Mouse (Mus musculus) ES-E14 (cell line): ENCODE measurements around the gene A630076J17Rik. TPM values are rescaled to one million over a fixed set of nuclear protein-coding genes. Genes with fewer than 3 reads are reported as not detected.
A peak's percentile ranks its signal among the peaks of the same experiment; 100 is the strongest.

ENCODE experiments used
- DNase-seq: peaks from one replicate; pipeline ENCODE4 v3.0.0-alpha.2; 2013; ENCODE audit warnings: low read depth, low spot score
- H3K27ac ChIP-seq: 2 replicates; pipeline ENCODE4 v1.5.1; 2012; ENCODE audit warnings: low read depth, mild to moderate bottlenecking, low read length, moderate library complexity, mixed read lengths; ENCODE audit not compliant: poor library complexity, insufficient read depth, severe bottlenecking
- H3K36me3 ChIP-seq: 2 replicates; pipeline ENCODE4 v1.6.1; 2012; ENCODE audit warnings: mild to moderate bottlenecking, low read length, moderate library complexity, mixed read lengths; ENCODE audit not compliant: control insufficient read depth, poor library complexity, insufficient read depth, severe bottlenecking
- H3K4me1 ChIP-seq, 2 experiments: fragments of 150-350 bp in 1 of 2; sonication (generic) in 1 of 2; 2 replicates each; pipeline ENCODE4 v1.6.1; 2012; ENCODE audit warnings: low read length in 2 of 2, mild to moderate bottlenecking in 1 of 2, mixed read lengths in 1 of 2; ENCODE audit not compliant: control insufficient read depth in 2 of 2, insufficient read depth in 2 of 2, poor library complexity in 1 of 2
- H3K4me3 ChIP-seq, 2 experiments: fragments of 150-350 bp in 1 of 2; sonication (generic) in 1 of 2; 2 replicates each; pipeline ENCODE4 v1.5.1; 2012; ENCODE audit warnings: low read length in 2 of 2, low read depth in 1 of 2, mild to moderate bottlenecking in 1 of 2, mixed read lengths in 1 of 2; ENCODE audit not compliant: insufficient read depth in 1 of 2, poor library complexity in 1 of 2, severe bottlenecking in 1 of 2
- H3K9ac ChIP-seq: 2 replicates; pipeline ENCODE4 v1.6.1; 2012; ENCODE audit warnings: low read depth, mild to moderate bottlenecking, low read length, mixed read lengths; ENCODE audit not compliant: poor library complexity, insufficient read depth, severe bottlenecking
- H3K9me3 ChIP-seq: fragments of 150-350 bp; sonication (generic); 2 replicates; pipeline ENCODE4 v1.6.1; 2012; ENCODE audit warnings: low read depth, mild to moderate bottlenecking, low read length; ENCODE audit not compliant: control insufficient read depth, insufficient read depth
- CHD2 ChIP-seq: IDR thresholded peaks from 2 replicates; pipeline ENCODE4 v1.6.1; 2014; ENCODE audit warnings: mild to moderate bottlenecking, low read depth, low read length, inconsistent platforms
- HCFC1 ChIP-seq: IDR thresholded peaks from 2 replicates; pipeline ENCODE4 v1.6.1; 2012; ENCODE audit warnings: low read length, inconsistent platforms, borderline replicate concordance; ENCODE audit not compliant: insufficient read depth
- MAFK ChIP-seq: IDR thresholded peaks from 2 replicates; pipeline ENCODE4 v1.6.1; 2014; ENCODE audit warnings: mild to moderate bottlenecking, low read depth, low read length, inconsistent platforms; ENCODE audit not compliant: insufficient read depth
- ZC3H11A ChIP-seq: IDR thresholded peaks from 2 replicates; pipeline ENCODE4 v1.6.1; 2012; ENCODE audit warnings: low read depth, mild to moderate bottlenecking, inconsistent platforms, low read length, borderline replicate concordance
- ZNF384 ChIP-seq: IDR thresholded peaks from 2 replicates; pipeline ENCODE4 v1.6.1; 2012; ENCODE audit warnings: low read depth, low read length, inconsistent platforms
- in situ Hi-C, 2 experiments: fragments of 600-800 bp; cut with MboI; formaldehyde crosslinking; loops; one replicate each; pipeline ENCODE4 v1.15.1; 2025; ENCODE audit warnings: low sequenced_read_pairs in 2 of 2, inconsistent platforms in 1 of 2; ENCODE audit not compliant: unreplicated experiment in 2 of 2
- total RNA-seq: library from RNA; depleted of rRNA; stranded (reverse); fragments of 300-350 nt; gene quantifications from 2 replicates; pipeline ENCODE4 v1.2.3, GENCODE M21; 2012

Gene A630076J17Rik
- total RNA-seq, 1 experiment = not detected

DNA sequence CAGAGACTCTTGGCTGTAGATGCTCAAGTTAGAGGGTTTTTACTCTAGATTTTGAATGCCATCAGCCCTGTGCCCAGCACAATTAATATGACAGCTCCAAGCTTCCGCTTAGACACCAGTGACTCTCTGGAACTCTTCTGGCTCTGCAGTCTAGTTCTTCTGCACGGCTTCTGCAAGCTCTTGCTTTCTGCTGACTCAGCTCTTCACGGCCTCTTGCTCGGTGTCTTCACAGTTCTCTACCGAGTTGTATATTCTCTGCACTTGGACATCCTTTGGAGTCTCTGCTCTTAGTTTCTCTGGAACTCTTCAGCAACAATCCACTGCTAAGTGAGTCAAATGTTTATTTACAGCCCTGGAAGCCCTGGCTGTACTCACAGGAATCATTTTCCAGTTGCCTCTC is 23.5 kb downstream of the A630076J17Rik start:
- no peak for DNase-seq
- no peak for TF ChIP-seq CHD2
- no peak for TF ChIP-seq ZC3H11A
- TF ChIP-seq MAFK = peak; percentile 94
- no peak for TF ChIP-seq HCFC1
- no peak for TF ChIP-seq ZNF384

DNA sequence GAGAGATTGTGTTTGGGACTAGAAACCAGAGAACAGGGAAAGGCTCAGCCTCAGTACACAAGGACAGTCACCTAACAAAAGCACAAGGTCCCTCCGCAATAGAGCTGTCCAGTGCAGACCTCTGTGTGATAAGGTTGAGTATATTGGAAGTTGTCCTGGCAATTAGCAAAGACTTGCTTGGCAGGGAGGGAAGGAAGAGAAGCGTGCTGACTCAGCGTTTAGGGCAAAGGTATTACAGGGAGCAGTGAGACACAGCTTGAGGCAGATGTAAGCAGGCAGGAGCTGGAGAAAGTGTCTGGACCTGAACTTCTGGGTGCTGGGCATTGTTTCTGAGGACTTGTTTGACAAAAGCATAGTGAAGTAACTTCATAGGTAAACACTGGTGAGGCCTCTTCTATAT is 25.6 kb downstream of the A630076J17Rik start:
- Histone ChIP-seq H3K27ac (no peak overlapping the region), H3K9ac (no peak overlapping the region), H3K4me3 (no peak overlapping the region), H3K4me1 (no peaks in the 10 kb centered on the region), H3K9me3 (no peaks in the 10 kb centered on the region), H3K36me3 (no peaks in the 10 kb centered on the region)
- DNase-seq = no peak
- no peak for TF ChIP-seq ZNF384
- TF ChIP-seq HCFC1 = no peak
- TF ChIP-seq ZC3H11A = no peak
- TF ChIP-seq CHD2 = no peak
- peak; percentile 96 for TF ChIP-seq MAFK
- in situ Hi-C loops = no loop called here

More for the DNA sequence above, 23.5 kb downstream of the A630076J17Rik start:
- Histone ChIP-seq H3K4me1 (no peaks in the 10 kb centered on the region), H3K9ac (no peak overlapping the region), H3K27ac (no peak overlapping the region), H3K4me3 (no peak overlapping the region), H3K36me3 (no peaks in the 10 kb centered on the region), H3K9me3 (no peaks in the 10 kb centered on the region)
- in situ Hi-C loops = no loop called here

- Histone ChIP-seq H3K4me1 (no peaks in the 10 kb centered on the region), H3K9me3 (no peaks in the 10 kb centered on the region), H3K27ac (no peak overlapping the region), H3K36me3 (no peaks in the 10 kb centered on the region), H3K4me3 (no peak overlapping the region), H3K9ac (no peak overlapping the region)
- no peak for TF ChIP-seq CHD2
- TF ChIP-seq ZC3H11A = no peak
- no peak for TF ChIP-seq MAFK
- TF ChIP-seq ZNF384 = no peak
- TF ChIP-seq HCFC1 = no peak
- DNase-seq = no peak
- in situ Hi-C loops = no loop called here
Measured at GRCm38 (mm10) chr3:107256724-107257123, 26.3 kb downstream of the A630076J17Rik start.

DNA sequence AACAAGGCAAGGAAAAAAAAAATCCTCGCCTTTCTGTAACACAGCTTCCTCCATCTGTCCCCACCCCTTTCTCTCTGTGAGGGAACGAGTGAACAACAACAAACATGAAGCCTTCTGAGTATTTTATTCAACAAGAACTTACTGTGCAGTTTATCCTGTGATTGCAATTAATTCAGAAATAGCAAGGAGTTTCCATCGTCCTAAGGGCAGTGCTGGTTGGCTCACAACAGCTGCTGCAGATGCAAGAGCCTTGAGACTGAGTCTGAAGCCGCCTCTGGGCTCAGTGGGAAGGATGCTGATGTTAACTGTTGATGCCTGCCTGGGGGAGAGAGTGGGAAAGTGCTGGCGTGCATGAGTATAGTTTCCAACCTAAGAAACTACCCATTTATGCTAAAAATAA is 27.5 kb downstream of the A630076J17Rik start:
- DNase-seq = no peak
- Histone ChIP-seq H3K9me3 (no peaks in the 10 kb centered on the region), H3K36me3 (no peaks in the 10 kb centered on the region), H3K27ac (no peak overlapping the region), H3K4me1 (no peaks in the 10 kb centered on the region), H3K9ac (no peak overlapping the region), H3K4me3 (no peak overlapping the region)
- TF ChIP-seq ZC3H11A = no peak
- no peak for TF ChIP-seq ZNF384
- TF ChIP-seq HCFC1 = no peak
- no peak for TF ChIP-seq MAFK
- TF ChIP-seq CHD2 = no peak
- in situ Hi-C loops = no loop called here
